Mouse (Mus musculus) erythroblast, embryonic 14.5 days (primary cell): ENCODE measurements around the gene Tmbim4.

ENCODE experiments used
- GATA1 ChIP-seq: IDR thresholded peaks from 2 replicates; pipeline ENCODE4 v1.6.1; 2012; ENCODE audit warnings: low read length, inconsistent platforms, mixed read lengths
- TAL1 ChIP-seq: IDR thresholded peaks from 3 replicates; pipeline ENCODE4 v1.6.1; 2012; ENCODE audit warnings: low read length, inconsistent platforms, mixed read lengths

DNA sequence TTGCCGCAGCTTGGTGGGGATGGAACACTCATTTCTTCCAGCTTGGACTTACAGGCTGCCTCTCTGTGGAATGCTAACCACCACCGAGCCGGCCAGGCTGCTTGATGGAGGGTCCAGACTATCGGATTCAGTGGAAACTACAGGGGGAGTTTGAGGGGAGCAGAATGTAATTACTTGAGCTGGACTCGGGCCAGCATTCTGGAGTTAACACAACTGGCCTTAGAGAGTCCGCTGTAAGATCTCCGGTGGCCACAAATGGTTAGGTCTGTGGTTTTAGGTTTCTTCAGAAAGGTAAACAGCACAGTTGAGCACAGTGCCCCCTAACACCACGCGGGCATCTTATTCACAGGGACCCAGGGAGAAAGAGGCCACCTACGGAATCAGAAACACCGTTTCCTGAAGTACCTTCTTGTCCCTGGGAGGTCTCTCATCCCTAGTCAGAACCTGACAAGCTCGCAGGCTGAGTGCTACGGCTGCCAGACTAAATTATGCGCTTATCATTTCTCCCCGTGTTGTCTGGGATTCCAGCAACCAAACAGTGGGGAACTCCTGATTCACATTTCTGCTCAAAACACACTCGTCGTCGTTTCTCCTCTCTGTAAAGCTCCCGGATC is 71.0 kb downstream of the Tmbim4 start:
- TF ChIP-seq GATA1 (no peak), TAL1 (no peak)
